Mouse (Mus musculus): ENCODE data around the gene Mdga1. TPM values are rescaled to one million over a fixed set of nuclear protein-coding genes. Genes with fewer than 3 reads are reported as not detected.

Mdga1 gene
- polyA plus RNA-seq, 1 experiment from 2014 or later, result 2.5 TPM

GRCm38 (mm10) chr17:29909031-29909430 lies 60.9 kb downstream of the Mdga1 start:
- Histone ChIP-seq H3K9ac (ENCODE audit: low read length) (no peak overlapping the region), H3K4me1 (ENCODE audit: control insufficient read depth, insufficient read depth, low read length) (no peaks in the 10 kb centered on the region), H3K27ac (ENCODE audit: low read depth, low read length) (no peak overlapping the region), H3K4me3 (ENCODE audit: low read depth, low read length) (no peak overlapping the region), H3K4me2 (ENCODE audit: low read depth) (no peak overlapping the region), H3K27me3 (ENCODE audit: control insufficient read depth, insufficient read depth, low read length) (no peaks in the 10 kb centered on the region), H3K36me3 (ENCODE audit: control insufficient read depth, insufficient read depth, low read length) (no peaks in the 10 kb centered on the region), H3K9me3 (ENCODE audit: control insufficient read depth, low read length) (no peaks in the 10 kb centered on the region)
- no peak for ATAC-seq (ENCODE audit: insufficient read depth, low FRiP score, low TSS enrichment)
- 91% methylated on average over 7 of the region's 7 CpGs for WGBS
- no peak for DNase-seq (ENCODE audit: low spot score)

- H3K27ac ChIP-seq (ENCODE audit: low read depth, low read length), result no peak overlapping the region
- H3K36me3 ChIP-seq (ENCODE audit: control insufficient read depth, insufficient read depth, low read length), result no peaks in the 10 kb centered on the region
- no peaks in the 10 kb centered on the region for H3K27me3 ChIP-seq (ENCODE audit: control insufficient read depth, insufficient read depth, low read length)
- no peak overlapping the region for H3K4me2 ChIP-seq (ENCODE audit: low read depth)
- DNase-seq (ENCODE audit: low spot score) (no peak), ATAC-seq (ENCODE audit: insufficient read depth, low FRiP score, low TSS enrichment) (no peak)
- H3K9ac ChIP-seq (ENCODE audit: low read length), result no peak overlapping the region
- no peaks in the 10 kb centered on the region for H3K9me3 ChIP-seq (ENCODE audit: control insufficient read depth, low read length)
- H3K4me1 ChIP-seq (ENCODE audit: control insufficient read depth, insufficient read depth, low read length), result no peaks in the 10 kb centered on the region
- WGBS, result 69% methylated on average over 5 of the region's 5 CpGs
- H3K4me3 ChIP-seq (ENCODE audit: low read depth, low read length), result no peak overlapping the region
Measured at GRCm38 (mm10) chr17:29904694-29905093, 65.2 kb downstream of the Mdga1 start.

- Histone ChIP-seq H3K27me3 (ENCODE audit: control insufficient read depth, insufficient read depth, low read length) (no peaks in the 10 kb centered on the region), H3K4me1 (ENCODE audit: control insufficient read depth, insufficient read depth, low read length) (no peaks in the 10 kb centered on the region), H3K4me2 (ENCODE audit: low read depth) (no peak overlapping the region), H3K4me3 (ENCODE audit: low read depth, low read length) (no peak overlapping the region), H3K36me3 (ENCODE audit: control insufficient read depth, insufficient read depth, low read length) (no peaks in the 10 kb centered on the region), H3K27ac (ENCODE audit: low read depth, low read length) (no peak overlapping the region), H3K9me3 (ENCODE audit: control insufficient read depth, low read length) (no peaks in the 10 kb centered on the region), H3K9ac (ENCODE audit: low read length) (no peak overlapping the region)
- WGBS, result 83% methylated on average over 16 of the region's 16 CpGs
- ATAC-seq (ENCODE audit: insufficient read depth, low FRiP score, low TSS enrichment) (no peak), DNase-seq (ENCODE audit: low spot score) (no peak)
Measured at GRCm38 (mm10) chr17:29902406-29903155, 67.3 kb downstream of the Mdga1 start.

GRCm38 (mm10) chr17:29900289-29900688 lies 69.6 kb downstream of the Mdga1 start:
- 86% methylated on average over 5 of the region's 5 CpGs for WGBS
- no peak for ATAC-seq (ENCODE audit: insufficient read depth, low FRiP score, low TSS enrichment)

GRCm38 (mm10) chr17:29896181-29897054 lies 73.5 kb downstream of the Mdga1 start:
- 0 out of 2 replicates have a peak overlapping the region, but pooled peaks have one; percentile 39 for H3K27ac ChIP-seq (ENCODE audit: low read depth, low read length)
- WGBS, result 15% methylated on average over 7 of the region's 7 CpGs
- peak; percentile 63 for DNase-seq (ENCODE audit: low spot score)
- peaks cover 5% of the 10 kb centered on the region; the same call in 1 of the 2 replicates for H3K4me1 ChIP-seq (ENCODE audit: control insufficient read depth, insufficient read depth, low read length)
- no peaks in the 10 kb centered on the region for H3K36me3 ChIP-seq (ENCODE audit: control insufficient read depth, insufficient read depth, low read length)
- H3K27me3 ChIP-seq (ENCODE audit: control insufficient read depth, insufficient read depth, low read length), result peaks cover 2% of the 10 kb centered on the region; the same call in 1 of the 2 replicates
- no peak overlapping the region for H3K4me3 ChIP-seq (ENCODE audit: low read depth, low read length)
- H3K4me2 ChIP-seq (ENCODE audit: low read depth), result no peak overlapping the region
- H3K9me3 ChIP-seq (ENCODE audit: control insufficient read depth, low read length), result no peaks in the 10 kb centered on the region
- no peak overlapping the region for H3K9ac ChIP-seq (ENCODE audit: low read length)
- ATAC-seq (ENCODE audit: insufficient read depth, low FRiP score, low TSS enrichment), result peak; percentile 48; the same call in 1 of the 2 replicates

More at GRCm38 (mm10) chr17:29900289-29900688, 69.6 kb downstream of the Mdga1 start:
- H3K36me3 ChIP-seq (ENCODE audit: control insufficient read depth, insufficient read depth, low read length), result no peaks in the 10 kb centered on the region
- no peak overlapping the region for H3K9ac ChIP-seq (ENCODE audit: low read length)
- no peak for DNase-seq (ENCODE audit: low spot score)
- peaks cover 5% of the 10 kb centered on the region; the same call in 1 of the 2 replicates for H3K4me1 ChIP-seq (ENCODE audit: control insufficient read depth, insufficient read depth, low read length)
- H3K9me3 ChIP-seq (ENCODE audit: control insufficient read depth, low read length), result no peaks in the 10 kb centered on the region
- H3K27ac ChIP-seq (ENCODE audit: low read depth, low read length), result no peak overlapping the region
- no peaks in the 10 kb centered on the region; the same call in 1 of the 2 replicates for H3K27me3 ChIP-seq (ENCODE audit: control insufficient read depth, insufficient read depth, low read length)
- H3K4me3 ChIP-seq (ENCODE audit: low read depth, low read length), result no peak overlapping the region
- no peak overlapping the region for H3K4me2 ChIP-seq (ENCODE audit: low read depth)

- no peak for ATAC-seq (ENCODE audit: insufficient read depth, low FRiP score, low TSS enrichment)
Measured at GRCm38 (mm10) chr17:29895566-29895965, 74.3 kb downstream of the Mdga1 start.

GRCm38 (mm10) chr17:29894965-29895364 lies 74.9 kb downstream of the Mdga1 start:
- no peaks in the 10 kb centered on the region for H3K9me3 ChIP-seq (ENCODE audit: control insufficient read depth, low read length)
- no peak for DNase-seq (ENCODE audit: low spot score)
- no peak for ATAC-seq (ENCODE audit: insufficient read depth, low FRiP score, low TSS enrichment)
- H3K27me3 ChIP-seq (ENCODE audit: control insufficient read depth, insufficient read depth, low read length), result peaks cover 16% of the 10 kb centered on the region
- no peak overlapping the region for H3K4me3 ChIP-seq (ENCODE audit: low read depth, low read length)
- peaks cover 5% of the 10 kb centered on the region; the same call in 1 of the 2 replicates for H3K4me1 ChIP-seq (ENCODE audit: control insufficient read depth, insufficient read depth, low read length)
- H3K27ac ChIP-seq (ENCODE audit: low read depth, low read length), result no peak overlapping the region
- no peaks in the 10 kb centered on the region for H3K36me3 ChIP-seq (ENCODE audit: control insufficient read depth, insufficient read depth, low read length)
- H3K9ac ChIP-seq (ENCODE audit: low read length), result no peak overlapping the region
- no peak overlapping the region for H3K4me2 ChIP-seq (ENCODE audit: low read depth)
- 90% methylated on average over 5 of the region's 5 CpGs for WGBS

More at GRCm38 (mm10) chr17:29895566-29895965, 74.3 kb downstream of the Mdga1 start:
- H3K4me1 ChIP-seq (ENCODE audit: control insufficient read depth, insufficient read depth, low read length), result peaks cover 5% of the 10 kb centered on the region; the same call in 1 of the 2 replicates
- H3K27ac ChIP-seq (ENCODE audit: low read depth, low read length), result no peak overlapping the region
- DNase-seq (ENCODE audit: low spot score), result no peak
- H3K4me3 ChIP-seq (ENCODE audit: low read depth, low read length), result no peak overlapping the region
- no peaks in the 10 kb centered on the region for H3K9me3 ChIP-seq (ENCODE audit: control insufficient read depth, low read length)
- H3K9ac ChIP-seq (ENCODE audit: low read length), result no peak overlapping the region
- H3K4me2 ChIP-seq (ENCODE audit: low read depth), result no peak overlapping the region
- peaks cover 10% of the 10 kb centered on the region for H3K27me3 ChIP-seq (ENCODE audit: control insufficient read depth, insufficient read depth, low read length)
- whole genome bisulfite sequencing, result 65% methylated on average over 5 of the region's 5 CpGs
- H3K36me3 ChIP-seq (ENCODE audit: control insufficient read depth, insufficient read depth, low read length), result no peaks in the 10 kb centered on the region

GRCm38 (mm10) chr17:29890451-29891110 lies 79.3 kb downstream of the Mdga1 start:
- Histone ChIP-seq H3K9me3 (ENCODE audit: control insufficient read depth, low read length) (no peaks in the 10 kb centered on the region), H3K4me2 (ENCODE audit: low read depth) (no peak overlapping the region), H3K4me1 (ENCODE audit: control insufficient read depth, insufficient read depth, low read length) (peaks cover 12% of the 10 kb centered on the region), H3K27me3 (ENCODE audit: control insufficient read depth, insufficient read depth, low read length) (peaks cover 34% of the 10 kb centered on the region), H3K27ac (ENCODE audit: low read depth, low read length) (no peak overlapping the region), H3K9ac (ENCODE audit: low read length) (no peak overlapping the region), H3K36me3 (ENCODE audit: control insufficient read depth, insufficient read depth, low read length) (no peaks in the 10 kb centered on the region), H3K4me3 (ENCODE audit: low read depth, low read length) (no peak overlapping the region)
- WGBS, result 67% methylated on average over 7 of the region's 7 CpGs
- ATAC-seq (ENCODE audit: insufficient read depth, low FRiP score, low TSS enrichment), result no peak
- no peak for DNase-seq (ENCODE audit: low spot score)
